Mouse (Mus musculus) MN1 (cell line): Measurements from ENCODE around the gene Nr6a1.

Experiments
- DNase-seq: peaks from one replicate; pipeline ENCODE4 v3.0.0-alpha.2; 2016; ENCODE audit warnings: low spot score

Nr6a1 gene

DNA sequence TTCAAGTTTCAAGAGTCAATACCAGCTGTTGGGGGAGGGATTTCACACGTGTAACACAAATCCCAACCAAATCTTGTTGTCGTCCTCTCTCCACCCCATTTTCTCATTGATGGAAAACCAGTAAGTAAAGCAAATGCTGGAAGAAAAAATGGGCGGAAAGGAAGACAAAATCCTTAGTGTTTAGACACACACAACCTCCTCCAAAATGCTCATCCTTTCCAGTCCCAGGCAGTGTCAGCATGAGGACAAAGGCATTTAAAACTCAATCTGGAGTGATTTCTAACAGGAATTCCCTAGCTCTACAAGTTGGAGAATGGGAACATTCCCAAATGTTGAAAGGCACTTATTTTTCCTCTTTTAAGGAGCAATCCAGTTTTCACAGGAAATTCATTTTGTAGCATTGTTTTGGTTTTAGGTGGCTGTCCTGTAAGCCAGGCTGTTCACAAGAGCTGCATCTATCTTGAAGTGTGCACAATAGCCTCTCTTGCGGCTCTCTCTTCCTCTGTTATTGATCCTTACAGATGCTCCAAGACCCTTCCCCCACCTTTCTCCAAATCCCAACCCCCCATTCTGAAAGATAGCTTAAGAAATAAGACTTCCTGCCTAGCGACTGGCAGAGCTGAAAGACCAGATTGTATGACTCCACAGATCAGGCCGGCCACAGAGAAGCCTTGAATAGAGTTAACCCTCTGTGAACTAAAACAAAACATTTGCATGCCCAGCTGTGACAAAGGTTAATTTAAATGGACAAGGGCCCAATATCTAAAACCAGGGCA lies 145.4 kb downstream of the Nr6a1 start:
- peak; percentile 26 for DNase-seq

DNA sequence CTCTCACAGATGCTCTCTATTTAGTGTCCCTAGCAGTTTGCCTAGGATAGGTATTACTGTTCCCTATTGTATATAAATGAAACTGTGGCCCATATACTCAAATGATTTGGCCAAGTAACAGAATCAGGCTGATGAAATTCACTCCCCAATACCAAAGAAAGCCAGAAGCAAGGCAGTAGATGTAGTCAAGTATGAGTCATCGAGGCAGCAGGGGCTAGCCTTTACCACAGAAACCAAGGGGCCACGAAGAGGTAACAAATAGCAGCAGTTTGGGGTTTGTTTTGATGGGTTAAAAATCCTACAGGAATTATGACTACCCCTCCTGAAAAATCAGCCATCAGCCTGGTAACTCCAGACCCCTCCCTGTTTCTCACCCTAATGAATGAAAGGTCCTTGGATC lies 147.5 kb downstream of the Nr6a1 start:
- DNase-seq = no peak

DNA sequence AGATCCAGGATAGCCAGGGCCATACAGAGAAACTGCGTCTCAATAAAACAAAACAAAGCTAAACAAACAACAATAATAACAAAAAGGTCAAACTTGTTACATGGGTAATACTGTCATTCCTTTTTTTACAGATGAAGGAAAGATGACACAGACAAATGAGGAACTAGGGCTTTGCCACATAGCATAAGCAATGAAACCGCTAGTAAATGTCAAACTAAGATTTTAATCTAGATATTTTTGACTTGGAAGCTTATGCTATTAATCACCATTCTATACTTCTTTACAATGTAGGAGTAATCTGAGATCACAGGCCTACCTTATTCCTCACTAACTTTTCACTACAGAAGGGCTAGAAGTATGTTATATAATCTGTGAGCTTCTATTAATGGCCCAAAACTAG lies 150.2 kb downstream of the Nr6a1 start:
- DNase-seq = no peak

DNA sequence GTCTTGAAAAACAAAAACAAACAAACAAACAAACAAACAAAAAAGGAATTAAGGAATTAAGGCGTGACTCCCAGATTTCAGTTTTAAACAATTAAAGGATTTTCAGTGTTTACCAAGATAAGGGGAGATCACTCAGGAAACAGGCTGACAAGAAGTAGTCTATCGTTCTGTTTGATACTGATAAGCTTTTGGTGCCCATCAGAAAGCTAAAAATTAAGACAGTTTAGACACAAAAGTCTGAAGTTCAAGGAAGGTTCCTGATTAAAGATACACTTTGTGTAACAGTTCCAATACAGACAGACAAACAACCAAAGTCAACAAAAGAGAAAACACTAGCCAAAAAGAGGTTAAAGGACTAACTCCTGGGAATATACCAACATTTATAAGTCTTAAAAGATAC lies 152.6 kb downstream of the Nr6a1 start:
- no peak for DNase-seq

DNA sequence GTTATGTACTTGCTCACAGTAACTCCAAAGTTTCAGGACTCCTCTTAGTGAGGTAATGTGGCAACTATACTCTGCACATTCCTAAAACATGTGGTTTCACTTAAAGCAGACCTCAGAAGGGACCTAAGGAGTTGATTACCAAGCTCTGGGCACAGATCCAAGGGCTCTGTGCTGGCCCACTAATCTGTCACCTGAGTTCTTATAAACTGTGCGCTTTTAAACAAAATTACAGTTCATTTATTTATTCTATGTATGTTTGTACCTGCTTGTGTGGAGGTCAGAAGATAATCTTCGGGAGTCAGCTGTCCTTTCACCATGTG lies 156.1 kb downstream of the Nr6a1 start:
- DNase-seq = peak; percentile 60

DNA sequence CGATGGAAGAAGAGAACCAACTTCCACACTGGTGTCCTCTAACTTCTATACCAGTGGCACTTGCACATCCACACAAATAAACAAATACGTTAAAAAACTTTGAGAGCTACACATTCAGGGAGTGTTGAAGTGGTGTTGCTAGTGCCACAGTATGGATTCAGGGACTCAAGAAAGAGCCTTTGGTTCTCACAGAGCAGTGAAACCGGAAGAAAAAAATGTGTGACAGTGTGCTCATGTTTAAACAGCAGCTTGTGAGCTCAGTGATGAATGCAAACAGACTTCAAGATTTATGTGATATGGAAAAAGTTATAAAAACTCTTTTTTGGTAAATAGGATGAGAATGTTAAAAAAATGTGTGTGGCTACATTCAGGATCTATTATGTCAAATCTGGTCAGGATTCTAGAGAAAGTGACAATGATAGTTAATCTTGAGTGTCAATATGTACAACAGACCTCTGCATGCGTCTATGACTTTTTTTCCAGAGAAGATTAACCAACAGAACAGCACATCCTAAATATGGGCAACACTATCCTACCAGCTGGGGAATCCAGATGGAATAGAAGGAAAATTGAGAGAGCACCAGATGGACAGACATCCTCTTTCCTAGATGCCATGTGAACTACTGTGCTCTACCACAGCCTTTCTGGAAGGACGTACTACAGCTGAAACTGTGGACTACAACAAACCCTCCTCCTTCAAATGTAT lies 156.6 kb downstream of the Nr6a1 start:
- no peak for DNase-seq

DNA sequence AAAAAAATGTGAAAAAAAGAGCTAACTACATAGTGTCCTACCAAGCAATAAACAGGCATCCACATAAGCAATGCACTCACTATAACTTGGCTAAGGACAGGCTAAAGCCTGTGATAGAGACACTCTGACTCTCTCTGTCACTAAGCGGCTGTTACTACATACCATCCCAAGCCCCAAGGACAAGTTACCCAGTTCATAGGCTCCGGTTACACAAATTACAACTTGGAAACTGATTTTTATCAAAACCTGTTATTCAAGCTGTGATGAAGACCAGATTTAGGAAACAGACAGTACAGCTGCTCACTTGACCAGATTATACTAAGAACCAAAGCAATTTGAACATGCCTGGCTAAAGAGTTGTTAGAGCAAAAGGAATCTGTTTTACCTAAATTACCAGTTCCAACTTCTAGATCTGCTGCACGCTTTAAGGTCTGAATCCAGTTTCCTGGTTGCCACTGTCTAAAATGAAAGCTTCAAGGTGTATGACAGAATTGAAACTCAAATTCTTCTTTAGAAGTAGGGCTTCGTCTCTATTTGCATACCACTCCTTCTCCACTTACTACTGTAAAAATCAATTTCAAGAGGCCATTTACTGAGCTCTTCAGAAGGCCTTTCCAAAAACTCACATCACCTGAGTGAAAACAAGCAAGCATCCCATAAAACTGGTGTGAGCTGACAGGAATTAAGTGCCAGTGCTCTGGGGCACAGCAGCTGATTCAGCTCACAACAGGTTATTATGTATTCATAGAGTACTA lies 160.1 kb downstream of the Nr6a1 start:
- peak; percentile 53 for DNase-seq

DNA sequence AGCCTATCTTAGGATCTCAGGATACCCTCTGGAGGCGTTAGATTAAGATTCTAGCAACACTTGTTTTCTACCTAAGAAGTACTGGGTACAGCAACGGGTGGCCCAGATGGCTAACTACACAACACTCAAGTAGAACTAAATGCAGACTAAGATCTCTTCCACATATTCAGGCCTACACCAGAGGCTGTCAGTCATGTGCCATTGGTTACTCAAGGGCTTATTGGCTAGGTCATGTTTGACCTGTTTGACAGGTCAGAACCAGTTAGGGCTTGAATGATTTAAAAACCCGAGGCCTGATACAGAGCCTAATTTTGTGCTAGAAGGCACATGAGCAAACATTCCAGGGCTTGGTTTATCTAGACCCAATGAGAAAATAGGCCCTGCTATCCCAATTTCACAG lies 187.6 kb downstream of the Nr6a1 start:
- DNase-seq = no peak

DNA sequence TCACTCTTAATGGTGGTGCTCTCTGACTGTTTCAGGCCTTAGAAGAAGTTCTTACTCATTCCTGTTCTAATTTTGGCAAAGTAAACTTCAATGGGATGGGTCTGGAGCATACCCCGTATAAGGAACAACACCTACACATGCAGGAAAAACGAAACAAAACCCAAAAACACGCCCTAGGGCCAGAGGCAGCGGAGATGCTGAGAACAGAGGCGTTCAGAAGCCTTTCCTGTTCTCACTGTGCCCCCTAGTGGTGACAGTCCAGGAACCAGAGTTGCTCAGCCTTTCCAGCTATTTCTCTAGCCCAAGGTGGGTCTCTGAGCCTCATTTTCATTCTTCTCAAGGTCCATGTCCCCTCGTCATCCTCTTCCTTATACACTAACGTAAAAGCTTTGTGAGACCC lies 188.1 kb downstream of the Nr6a1 start:
- peak; percentile 79 for DNase-seq

DNA sequence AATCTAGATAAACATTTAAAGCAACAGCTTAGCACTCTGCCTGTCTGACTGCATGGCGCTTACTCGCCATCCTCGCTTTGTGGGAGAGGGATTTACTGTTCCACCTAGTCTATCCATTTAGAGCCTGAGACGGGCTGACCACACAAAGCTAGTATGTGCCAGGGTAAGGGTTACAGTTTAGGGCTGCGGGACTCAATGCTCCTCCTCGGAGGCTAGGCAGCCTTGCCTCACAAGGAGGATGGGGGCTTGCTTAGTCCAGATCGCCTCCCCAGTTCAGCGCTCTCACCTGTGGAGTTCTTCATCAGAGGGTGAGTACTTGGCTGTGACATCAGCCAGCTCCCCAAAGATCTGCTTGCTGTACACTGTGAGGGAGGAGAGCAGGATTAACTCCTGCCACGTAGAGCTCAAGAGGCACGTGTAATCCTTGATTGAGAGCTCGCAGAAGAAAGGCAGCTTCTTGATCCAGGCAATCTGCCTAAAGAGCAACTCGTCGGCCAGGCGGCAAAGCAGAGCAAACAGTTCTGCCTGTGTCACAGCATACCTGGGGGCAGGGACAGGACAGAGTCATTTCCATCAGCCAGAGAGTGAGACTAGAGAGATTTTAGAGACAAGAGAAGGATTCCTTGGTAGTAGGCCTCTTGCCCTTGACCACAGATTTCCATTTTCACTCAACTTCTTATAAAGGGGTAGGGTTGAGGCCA lies 188.7 kb downstream of the Nr6a1 start:
- no peak for DNase-seq

DNA sequence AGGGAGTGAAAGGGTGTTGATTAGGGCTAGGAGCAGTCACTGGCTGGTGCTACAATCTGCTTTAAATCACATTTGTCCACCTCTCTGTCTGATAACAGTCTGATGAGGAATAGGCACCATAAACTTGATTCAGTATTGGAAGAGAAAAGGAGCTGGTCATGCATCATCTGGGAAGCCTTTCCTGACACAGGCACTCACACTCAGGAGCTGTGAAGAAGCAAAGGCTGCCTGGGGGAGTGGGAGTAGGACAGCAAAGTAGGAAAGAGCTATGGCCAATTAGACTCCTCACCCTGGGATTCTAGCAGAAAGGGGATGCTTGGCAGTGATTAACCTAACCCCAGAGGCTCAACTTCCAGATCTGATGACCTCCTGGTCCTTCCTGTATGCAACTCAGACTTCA lies 191.7 kb downstream of the Nr6a1 start:
- DNase-seq = no peak

DNA sequence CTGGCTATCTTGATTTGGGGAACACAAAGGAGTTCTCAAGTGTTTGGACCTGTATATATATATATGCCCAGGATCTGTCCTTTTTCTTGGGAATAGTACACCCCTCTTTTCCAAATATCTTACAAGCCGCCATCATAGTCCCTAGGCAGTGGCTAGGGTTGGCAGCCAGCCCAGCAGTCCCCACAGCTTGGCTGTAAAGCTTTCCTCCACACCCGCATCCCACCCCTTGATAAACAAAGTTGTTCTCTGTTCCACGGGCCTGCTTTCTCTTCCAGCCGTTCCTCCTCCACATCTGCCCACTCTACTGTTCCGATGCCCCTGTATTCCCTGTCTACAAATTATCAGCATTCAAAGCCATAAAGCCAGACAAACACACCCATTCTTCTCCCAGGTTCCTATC lies 192.8 kb downstream of the Nr6a1 start:
- DNase-seq = no peak

DNA sequence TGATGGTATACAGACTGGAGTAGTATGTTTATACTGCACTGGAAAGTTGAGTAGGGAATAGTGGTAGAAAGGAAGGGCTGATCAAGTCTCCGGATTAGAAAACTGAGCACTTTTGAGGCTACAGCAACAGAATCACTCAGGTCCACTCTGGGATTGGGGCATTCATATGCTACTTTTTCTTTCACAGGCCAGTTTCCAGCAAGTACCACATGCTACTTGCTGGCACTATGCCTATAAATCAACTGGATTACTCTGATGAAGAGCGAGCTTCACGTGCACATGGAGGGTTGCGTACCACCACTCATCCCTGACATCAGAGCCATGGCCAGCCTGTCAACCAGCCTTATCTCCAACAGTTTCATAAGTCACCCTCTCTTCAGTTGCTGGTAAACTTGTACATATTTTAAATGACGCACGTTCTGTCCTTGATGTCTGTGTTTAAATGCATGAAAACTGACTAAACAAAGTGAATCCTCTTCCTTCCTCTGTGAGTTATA lies 197.1 kb downstream of the Nr6a1 start:
- no peak for DNase-seq

DNA sequence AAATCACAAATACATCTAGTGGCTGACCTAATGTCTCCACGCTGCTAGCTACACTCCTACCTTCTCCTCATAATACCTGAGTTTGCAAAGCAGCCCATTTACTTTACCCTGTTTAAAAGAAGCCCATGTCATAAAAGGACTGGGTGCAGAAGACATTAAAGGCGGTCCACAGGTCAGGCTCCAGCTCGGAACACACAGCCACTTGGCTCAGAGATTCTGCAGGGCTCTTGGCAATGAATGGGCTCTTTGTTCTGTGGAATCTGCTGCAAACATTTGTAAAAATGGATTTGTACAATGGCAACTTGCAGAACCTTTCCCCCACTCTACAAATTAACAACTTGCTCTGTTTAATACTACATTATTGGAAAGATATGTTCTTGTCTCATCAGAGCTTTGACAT lies 202.1 kb downstream of the Nr6a1 start:
- no peak for DNase-seq

DNA sequence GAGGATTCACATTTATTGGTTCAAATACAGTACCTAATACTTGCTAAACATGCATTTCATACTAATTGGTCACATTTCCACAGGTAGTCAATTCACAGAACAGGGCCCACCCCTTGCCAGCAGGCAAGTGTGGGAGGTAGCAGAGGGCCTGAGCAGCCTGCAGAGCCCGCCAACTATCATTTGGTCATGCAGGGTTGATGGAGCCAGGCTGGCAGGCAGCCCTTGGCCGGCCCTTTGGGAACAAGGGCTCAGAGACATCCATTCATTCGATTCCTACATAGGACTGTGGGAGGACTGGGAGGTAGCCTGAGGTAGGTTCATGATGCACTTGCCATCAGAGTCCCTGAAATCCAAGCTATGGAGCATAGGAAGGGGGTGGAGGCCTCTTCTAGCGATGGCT lies 204.1 kb downstream of the Nr6a1 start:
- no peak for DNase-seq

DNA sequence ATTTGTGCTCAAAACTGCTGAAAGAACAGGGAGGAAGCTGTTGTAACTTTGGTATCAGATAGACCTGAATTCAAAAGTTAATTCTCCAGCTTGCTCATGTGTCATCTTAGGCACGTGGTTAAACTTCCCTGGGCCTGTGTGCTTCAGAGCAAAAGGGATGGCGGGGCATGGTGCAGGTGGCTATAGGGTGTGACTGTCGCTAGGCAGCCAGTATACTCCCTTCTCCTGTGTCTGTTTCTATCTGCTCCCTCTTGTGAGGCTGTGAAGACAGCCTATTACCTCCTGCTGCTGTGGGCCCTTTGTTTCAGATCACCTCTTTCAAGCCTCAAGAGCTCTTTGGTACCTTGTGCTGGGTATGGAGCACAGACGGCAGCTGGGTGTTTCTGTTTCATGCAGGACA lies 205.4 kb downstream of the Nr6a1 start:
- no peak for DNase-seq

DNA sequence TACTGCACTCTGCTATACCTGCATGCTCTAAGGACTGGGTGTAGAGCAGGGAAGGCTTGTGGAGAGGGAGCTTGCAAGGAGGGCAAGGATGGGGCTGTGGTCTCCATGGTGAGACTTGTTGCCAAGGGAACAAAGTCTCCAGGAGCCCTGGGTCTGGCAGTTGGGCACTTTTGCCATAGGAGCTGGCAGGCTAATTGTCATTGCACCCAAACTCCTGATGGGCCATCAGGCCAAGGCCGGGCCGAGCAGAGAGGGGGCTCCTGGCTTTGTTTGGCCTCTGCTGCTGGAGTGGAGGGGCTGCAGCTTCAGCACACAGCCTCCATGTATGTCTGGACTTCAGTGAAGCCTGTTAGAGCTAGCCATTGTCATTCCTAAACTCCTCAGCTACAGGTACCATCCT lies 206.8 kb downstream of the Nr6a1 start:
- no peak for DNase-seq

DNA sequence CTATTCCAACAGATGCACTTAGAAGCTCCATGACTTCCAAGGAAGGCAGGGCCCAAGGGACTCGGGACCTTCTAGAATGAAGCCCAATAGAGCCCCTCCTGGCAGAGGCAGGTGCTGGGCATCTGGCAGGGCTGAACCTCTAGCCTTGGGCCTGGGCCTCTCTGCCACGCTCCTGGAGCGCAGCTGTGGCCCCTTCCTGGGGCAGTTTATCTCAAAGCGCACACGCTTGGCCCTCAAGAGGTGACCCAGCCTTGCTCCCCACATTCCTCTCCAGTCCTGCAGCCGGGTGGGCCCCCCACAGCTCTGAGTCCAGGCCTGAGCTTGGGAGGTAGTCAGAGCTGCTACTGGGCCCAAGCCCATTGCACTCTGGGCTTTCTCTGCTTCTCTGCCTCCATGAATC lies 208.1 kb downstream of the Nr6a1 start:
- DNase-seq = no peak

DNA sequence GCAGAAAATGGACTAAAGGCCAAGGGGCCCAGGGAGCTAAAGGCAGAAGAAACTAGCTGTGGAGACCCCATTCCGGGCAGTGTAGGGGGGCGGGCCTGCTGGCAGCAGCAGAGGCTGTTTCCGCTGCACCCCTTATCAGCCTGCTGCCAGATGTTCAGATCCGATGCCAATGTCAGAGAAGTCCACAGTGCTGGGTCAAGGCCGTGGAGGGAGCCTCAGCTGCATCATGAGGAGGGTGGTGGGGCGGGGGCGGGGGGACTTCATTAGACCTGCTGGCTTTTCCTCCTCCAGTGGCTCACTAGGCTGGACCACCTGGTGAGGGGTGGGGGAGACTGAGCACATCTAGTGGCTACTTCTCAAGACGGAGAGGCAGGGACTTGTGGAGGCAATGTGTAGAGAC lies 208.8 kb downstream of the Nr6a1 start:
- DNase-seq = no peak

DNA sequence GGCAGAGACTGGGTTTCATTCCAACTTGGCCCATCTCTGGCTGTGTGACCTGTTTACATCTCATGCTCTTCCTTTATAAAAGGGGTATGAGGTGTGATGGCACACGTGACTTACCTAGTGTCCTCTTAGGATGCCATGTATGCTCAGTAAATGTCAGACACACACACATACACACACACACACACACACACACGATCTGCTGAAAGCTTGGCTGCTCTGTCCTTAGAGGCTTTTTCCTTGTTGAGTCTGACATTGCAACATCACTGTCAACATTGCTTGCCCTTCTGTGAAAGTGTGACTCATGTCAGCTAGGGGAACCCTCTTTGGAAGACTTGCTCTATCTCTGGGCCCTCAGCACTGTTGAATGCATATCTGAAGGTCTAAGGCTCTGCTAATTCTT lies 210.1 kb downstream of the Nr6a1 start:
- DNase-seq = no peak

DNA sequence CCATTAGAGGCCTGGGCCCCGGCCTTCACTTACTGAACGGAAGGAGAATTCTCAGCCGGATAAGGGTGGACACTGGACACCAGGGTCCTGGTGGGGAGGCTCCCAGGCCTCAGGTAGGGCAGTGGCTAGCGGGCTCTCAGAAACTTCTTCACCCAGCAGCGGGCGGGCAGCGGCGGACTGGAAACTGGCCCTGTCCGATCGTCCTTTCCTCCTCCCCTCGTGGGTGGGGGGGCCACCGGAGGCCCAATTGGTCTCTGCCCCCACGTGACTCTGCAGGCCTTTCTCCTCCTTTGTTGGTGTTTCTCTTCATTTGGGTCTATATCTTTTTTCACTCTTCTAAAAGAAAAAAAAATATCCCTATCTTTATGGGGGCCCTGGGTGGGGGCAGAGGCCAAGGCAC lies 213.2 kb downstream of the Nr6a1 start, which contains the start of gene Nr5a1:
Gene Nr5a1, minus strand, starts transcription at position 219 of the 400 bp plus-strand sequence.
- DNase-seq = no peak

DNA sequence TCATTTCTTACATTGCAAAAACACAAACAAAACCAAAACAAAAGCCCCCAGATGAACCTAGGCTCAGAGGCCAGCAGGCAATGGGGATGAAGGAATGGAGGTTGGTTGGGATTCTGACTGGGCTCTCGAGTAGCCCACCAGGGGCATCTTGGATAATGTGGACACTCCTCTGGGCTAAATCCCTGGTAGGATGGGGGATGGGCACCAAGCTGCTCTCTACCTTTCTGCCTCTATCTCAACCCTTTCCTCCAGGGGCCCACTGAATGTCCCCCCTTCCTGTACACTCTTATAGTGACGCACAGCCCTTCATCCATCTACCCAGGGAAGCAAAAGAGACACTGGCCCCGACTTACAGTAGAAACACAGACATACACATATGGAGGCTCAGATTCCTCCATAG lies 213.9 kb downstream of the Nr6a1 start:
- DNase-seq = no peak

DNA sequence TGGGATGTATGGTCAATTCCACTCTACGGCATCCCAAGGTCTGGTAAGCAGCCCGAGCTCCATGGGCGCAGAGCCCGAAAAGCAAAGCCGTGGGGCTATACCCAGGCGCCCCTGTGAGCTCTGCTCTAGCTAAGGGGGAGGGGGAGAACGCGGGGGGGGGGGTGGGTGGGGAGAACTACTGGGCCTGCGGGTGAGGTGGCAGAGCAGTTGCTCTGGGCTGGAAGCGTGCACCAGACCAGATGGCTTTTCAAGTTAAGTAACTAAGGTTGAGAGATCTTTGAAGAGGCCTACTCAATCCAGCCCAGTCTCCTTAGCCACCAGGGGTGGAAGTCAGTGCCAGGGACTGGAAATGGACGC lies 214.7 kb downstream of the Nr6a1 start:
- no peak for DNase-seq
